Mouse (Mus musculus): ENCODE results near the gene Oma1. TPM values are rescaled to one million over a fixed set of nuclear protein-coding genes. Genes with fewer than 3 reads are reported as not detected.

Gene Oma1
- total RNA-seq, 2 experiments from 2014 or later, result 25.6 to 29.0 TPM

DNA sequence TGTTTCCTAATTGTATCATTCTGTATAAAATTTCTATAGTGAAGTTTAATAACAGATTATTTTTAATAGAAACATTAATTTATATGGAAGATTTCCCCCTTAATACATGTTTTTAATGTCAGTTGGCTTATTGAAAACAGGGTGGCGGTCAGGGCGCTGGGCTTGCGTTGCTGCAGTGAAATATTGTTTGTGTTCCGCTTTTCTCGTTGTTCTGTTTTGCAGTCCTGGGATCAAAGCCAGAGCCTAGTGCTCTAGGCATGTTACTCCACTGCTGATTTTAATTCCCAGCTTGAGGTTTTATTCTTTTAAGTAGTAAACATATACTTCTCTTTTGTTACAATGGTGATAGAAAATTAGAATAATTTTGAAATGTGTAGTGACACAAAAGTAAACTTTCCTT lies 39.3 kb downstream of the Oma1 start:
- no peak for DNase-seq (ENCODE audit: low spot score)

DNA sequence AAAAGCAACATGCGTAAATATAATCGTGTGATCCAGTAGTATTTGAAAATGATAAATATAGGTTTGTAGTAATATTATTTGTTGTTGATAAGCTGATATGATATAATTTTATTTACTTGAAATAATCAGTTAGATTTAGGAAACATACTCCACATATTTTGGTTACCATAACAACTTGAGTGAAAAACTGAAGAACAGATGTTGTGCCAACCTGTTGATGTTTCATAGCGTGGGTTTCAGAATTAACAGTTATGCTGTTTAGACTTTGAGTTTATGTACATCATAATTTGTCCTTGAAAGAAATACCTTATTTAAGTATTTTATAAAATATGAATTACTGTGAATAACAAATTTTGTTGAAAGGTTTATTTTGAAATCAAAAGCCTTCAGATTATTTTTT lies 43.8 kb downstream of the Oma1 start:
- DNase-seq (ENCODE audit: low spot score), result no peak

DNA sequence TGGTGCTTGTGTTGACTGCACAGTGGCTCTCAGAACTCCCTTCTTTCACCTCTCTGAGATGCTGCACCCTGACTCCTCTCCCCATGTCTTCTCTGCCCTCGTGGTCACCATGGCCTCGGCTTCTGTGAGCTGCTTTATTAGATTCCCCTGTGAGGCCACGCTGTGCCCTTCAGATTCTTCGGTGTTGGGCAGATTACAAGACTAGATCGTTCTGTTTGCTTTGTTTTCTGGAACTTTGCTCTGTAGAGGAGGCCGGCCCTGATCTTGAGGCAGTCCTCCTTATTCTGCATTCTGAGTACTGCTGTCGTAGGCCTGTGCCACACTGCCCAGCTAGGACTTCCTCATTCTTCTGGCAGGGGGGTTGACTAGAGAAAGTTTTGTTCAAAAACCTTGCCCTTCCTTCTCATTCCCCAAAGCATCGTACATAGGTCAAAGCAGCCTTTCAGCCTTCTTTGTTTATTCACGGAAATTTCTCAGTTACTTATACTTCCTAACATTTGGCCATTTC lies 45.4 kb downstream of the Oma1 start:
- DNase-seq (ENCODE audit: low spot score), result no peak

DNA sequence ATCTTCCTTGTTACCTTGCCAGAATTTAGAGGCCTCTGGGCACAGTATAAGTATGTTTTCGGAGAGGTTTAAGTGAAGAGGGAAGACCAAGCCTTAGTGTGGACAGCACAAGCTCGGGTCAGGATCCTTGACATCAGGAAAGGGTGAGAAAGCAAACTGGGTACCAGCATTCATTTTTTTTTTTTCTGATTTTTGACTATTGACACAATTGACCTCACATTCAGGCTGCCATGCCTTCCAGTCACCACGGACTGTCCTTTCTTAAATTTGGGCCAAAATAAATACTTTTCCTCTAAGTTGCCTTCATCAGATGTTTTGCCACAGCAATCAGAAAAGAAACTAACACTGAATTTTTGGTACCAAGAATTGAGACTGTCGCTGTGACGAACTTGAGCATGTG lies 68.6 kb downstream of the Oma1 start:
- DNase-seq (ENCODE audit: low spot score), result no peak

DNA sequence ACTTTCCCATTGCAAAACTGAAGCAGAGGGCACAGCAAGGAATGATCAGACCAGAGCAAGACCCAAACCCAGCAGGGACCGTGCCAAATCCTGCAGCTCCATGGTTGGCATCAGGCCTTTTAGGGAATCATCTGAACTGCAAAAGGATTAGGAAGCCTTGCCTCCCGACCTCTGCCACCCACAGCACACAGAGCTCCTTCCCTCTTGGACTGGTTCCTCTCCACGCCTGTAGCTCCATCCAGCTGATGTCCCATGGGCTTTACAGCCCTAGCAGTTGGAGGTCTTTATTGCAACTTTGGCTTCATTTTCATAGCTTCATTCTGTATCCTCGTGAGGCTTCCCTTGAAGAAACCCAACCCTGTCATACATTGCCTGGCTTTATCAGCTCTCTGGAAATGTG lies 71.4 kb downstream of the Oma1 start:
- no peak for DNase-seq (ENCODE audit: low spot score)

DNA sequence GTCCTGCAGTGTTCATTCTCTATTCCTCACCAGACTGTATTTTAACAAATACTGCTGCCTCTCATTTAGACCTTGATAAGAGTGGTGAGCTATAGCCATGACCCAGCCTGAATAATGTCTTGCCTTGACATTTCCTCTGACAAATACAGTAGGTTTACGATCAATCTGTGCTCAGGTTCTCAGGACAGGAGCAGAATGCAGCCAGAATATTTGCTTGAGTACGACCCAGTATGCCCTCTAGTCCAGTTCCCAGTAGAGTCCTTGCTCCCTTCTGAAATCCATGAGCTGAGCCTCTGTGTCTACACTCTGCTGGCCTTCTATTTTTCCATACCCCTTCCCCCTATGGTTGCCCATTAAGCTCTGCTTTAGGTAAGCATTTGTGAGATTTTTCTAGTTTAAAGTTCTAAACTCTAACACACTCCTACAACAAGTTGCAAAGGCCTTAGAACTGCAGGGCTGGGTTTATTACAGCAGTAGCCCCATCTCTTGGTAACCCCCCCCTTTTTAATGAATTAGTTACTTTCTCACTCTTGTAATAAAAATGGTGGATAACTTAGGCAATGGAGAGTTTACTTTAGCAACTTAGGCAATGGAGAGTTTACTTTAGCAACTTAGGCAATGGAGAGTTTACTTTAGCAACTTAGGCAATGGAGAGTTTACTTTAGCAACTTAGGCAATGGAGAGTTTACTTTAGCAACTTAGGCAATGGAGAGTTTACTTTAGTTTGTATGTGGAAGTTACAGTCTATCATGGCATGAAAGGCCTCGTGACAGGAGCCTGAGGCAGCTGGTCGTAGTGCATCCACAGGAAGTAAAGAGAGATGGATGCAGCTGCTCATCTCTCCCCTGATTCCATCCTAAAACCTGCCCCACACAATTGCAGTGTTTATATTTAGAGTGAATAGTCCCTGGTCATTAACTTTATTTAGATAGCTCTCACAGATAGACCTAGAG lies 72.5 kb downstream of the Oma1 start:
- no peak for DNase-seq (ENCODE audit: low spot score)

DNA sequence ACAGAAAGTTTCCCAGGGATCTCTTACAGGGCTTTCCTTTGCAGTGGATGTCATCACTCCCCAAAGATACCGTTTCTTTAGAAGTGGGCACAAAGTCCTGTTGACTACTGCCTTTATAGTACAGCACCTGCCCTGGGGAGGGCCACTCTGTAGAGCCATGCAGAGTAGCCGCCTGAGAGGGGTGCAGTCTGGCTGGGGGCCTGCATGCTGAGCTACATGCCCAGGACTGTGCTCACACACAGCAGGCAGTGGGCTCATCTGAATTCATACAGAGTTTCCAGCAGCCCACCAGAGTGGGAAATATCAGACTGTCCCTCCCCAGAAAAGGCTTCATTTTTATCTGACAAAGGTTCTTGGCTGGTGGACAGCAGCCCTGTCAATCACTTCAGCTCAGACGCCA lies 73.7 kb downstream of the Oma1 start:
- no peak for DNase-seq (ENCODE audit: low spot score)

DNA sequence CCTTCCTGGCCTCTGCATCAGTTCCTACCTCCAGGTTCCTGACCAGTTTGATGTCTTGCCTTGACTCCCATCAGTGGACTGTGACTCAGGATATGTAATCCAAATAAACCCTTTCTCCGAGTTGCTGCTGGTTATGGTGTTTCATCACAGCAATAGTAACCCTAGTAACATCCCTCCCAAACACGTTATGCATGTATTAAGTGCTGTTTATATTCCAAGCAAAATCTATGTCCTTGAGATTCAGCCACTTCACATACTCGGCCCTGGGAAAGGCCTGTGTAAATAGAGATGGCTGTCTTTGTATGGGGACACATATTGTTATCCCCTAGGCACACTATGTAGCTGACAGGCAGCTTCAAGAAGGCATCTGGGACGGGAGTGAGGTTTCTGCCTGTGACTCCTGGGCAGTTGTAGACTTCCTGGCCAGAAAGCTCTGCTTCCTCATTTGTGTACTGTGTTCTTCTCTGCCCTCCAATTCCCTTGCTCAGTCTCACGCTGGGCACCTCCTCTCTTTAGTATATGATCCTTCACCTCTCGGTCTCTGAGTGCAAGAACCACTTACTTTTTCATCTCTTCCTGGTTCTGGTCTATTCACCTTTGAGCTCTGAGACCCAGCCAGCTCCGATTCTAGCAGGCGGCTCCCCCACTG lies 75.0 kb downstream of the Oma1 start:
- no peak for DNase-seq (ENCODE audit: low spot score)

DNA sequence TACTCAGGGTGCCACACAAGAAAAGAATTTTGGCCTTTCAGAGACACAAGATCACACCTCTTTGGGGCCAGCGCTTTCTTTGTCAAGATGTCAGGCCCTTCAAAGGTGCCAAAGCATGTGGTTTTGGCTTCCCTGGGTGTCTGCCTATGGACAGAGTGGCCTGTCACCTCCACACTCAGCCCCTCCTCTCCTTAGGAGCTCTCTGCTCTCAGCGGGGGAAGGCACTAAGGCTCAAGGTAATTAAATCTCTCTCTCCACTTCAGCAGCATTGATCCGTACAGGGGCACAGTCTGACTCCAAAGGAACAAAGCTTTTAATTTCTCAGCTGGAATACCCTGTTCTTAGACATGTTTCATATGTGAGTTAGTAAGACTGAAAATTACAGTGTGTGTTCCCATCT lies 76.0 kb downstream of the Oma1 start:
- DNase-seq (ENCODE audit: low spot score), result no peak

DNA sequence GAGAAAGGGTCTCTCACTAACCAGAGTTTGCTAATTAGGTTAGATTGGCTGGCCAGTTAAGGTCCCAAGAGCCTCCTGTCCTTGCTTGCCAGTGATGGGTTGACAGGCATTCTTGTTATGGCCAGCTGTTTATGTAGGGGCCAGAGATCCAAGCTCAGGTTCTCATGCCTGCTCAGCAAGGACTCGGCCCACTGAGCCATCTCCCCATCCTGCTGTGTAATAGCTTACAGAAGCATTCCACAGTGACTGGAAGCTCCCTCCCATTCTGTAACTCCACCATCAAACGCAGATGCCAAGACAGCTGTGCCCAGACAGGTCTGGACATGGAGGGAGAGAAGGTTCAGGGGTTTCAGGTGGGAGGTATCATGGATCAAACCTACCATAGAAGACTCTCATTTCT lies 76.9 kb downstream of the Oma1 start:
- DNase-seq (ENCODE audit: low spot score), result no peak

DNA sequence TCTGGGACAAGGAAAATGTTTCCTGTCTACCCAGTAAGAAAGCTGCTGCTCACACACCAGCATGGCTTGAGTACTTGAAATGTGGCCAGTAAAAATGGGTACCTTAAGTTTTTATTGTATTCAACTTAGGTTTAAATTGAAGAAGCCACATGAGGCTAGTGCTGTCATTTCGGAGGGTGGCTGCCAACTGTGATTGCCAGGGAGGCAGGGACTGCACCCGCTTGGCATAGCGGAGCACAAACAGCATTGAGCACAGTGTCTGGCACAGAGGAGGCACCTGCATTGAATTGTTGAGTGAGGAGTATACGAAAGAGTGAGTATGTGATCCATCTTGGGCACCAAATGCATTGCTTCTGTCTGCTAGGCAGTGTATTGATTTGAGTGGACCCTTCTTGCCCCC lies 81.5 kb downstream of the Oma1 start:
- DNase-seq (ENCODE audit: low spot score), result no peak

DNA sequence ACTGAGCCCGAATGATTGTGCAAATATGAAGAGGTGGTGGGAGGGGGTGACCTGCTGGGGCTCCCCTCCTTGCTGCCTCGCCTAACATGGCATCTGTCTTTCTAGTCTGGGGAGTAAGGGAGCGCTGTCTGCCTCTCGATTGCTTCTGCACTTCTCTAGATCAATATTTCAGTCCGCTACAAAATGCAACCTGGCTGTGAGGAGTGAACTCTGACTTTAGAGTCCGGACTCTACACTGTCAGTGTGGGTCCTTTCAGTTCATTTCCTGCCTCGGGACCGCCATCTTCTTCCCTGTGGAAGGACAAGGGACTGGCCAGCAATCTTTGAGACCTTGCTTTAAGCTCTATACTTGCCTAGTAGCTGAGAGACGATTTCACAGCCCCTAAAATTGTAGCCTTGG lies 82.3 kb downstream of the Oma1 start:
- DNase-seq (ENCODE audit: low spot score), result no peak

DNA sequence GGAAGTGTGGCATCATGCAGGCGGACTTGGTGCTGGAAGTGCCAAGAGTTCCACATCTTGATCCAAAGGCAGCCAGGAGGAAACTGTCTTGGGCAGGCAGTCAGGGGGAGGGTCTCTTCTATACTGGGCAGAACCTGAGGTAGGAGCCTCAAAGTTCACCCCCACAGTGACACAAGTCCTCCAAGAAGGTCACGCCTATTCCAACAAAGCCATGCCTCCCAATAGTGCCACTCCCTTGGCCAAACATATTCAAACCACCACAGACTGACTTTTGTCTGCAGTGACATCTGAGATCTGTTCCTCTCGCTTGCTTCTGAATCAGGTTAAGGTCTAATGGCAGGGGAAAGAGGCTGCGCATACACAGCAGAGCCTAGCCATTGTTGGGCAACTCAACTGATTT lies 83.3 kb downstream of the Oma1 start:
- no peak for DNase-seq (ENCODE audit: low spot score)

DNA sequence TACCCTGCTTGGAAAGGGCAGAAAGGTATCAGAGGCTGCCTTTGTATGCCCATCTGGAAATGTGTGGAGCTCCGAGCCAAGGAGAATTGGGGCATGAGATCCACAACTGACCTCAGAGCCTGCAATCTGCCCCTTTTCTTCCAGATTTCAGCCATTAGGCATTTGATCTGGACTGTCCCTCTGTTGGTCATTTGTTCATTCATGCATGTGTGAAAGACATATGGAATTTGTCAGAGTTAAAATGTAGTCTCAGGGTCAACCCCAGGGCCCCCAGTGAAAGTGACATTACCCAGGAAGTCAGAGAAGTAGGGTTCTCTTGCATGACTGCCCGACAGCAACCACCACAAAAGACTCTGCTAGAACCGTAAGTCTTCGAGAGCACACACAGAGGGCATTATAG lies 89.0 kb downstream of the Oma1 start:
- DNase-seq (ENCODE audit: low spot score), result no peak

DNA sequence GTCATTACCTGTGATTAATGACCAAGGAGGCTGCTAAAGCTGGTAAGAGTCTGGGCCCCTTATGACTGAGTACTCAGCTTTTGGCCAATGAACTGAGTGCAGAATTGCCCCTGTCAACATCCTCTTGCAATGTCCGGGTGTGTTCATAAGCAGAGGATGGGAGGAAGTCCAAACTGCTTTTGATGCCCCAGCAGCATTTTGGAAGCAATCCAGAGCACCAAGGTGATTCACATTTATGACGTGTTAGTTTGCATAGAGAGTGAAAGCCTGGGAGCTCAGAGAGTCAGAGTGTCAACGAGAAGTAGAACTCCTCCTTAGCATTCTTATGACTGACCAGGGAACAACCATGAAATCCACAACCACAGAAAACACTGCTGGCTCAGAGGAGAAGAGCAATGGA lies 91.7 kb downstream of the Oma1 start:
- DNase-seq (ENCODE audit: low spot score), result no peak

DNA sequence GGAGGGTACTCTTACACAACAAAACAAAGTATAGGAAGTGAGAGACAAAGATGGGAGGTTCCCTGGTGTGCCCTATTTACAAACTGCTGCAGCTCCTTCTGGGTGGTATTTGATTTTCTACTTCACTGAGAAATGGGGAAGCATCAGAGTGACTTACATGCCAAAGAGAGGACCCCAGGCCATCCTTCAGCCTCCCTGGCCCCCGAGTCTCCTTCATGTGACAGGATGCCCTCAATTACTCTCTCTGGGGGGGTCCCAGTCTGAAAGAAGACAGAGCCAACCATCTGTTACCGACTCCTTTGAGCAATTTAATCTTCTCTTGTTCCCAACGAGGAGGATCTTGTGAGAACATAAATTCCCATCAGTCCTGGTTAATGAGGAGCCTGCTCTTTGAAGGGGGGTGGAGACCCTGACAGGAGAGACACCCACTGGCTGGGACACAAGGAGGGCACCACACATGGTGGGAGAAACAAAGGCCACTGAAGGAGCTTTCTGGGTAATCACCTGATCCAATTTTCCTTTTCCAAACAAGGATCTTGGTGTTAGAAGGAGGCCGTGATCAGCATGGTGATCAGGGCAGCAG lies 96.7 kb downstream of the Oma1 start:
- DNase-seq (ENCODE audit: low spot score), result no peak

Other genes with a start within 250 kb of the Oma1 start
- 10 to 100 TPM; 19.4 to 21.6 TPM for gene Mier1, start 199.4 kb upstream of the Oma1 start, total RNA-seq (2021)
- under 1 TPM; 0.53 to 0.59 TPM for gene Wdr78, start 199.3 kb upstream of the Oma1 start, total RNA-seq (2021)
- gene Slc35d1, start 98.6 kb upstream of the Oma1 start, total RNA-seq (2021), result 1 to 10 TPM; 6.0 to 7.4 TPM
- not detected for gene 4921539E11Rik, start 22.9 kb upstream of the Oma1 start, total RNA-seq (2021)